Mouse (Mus musculus) thymus, adult 2 months (tissue): Measurements from ENCODE around the gene Ptov1.

Experiments
- CTCF ChIP-seq: fragments of 200-500 bp; IDR thresholded peaks from 2 replicates; pipeline ENCODE4 v1.5.1; 2012; ENCODE audit warnings: mild to moderate bottlenecking, control low read depth, low read length, moderate library complexity, borderline replicate concordance; ENCODE audit not compliant: control insufficient read depth, poor library complexity, insufficient read depth; ENCODE audit errors: extremely low read depth
- POLR2A ChIP-seq: fragments of 200-500 bp; IDR thresholded peaks from 2 replicates; pipeline ENCODE4 v1.6.1; 2012; ENCODE audit warnings: mild to moderate bottlenecking, low read length, control low read depth, moderate library complexity; ENCODE audit not compliant: control insufficient read depth, poor library complexity, insufficient read depth; ENCODE audit errors: extremely low read depth

DNA sequence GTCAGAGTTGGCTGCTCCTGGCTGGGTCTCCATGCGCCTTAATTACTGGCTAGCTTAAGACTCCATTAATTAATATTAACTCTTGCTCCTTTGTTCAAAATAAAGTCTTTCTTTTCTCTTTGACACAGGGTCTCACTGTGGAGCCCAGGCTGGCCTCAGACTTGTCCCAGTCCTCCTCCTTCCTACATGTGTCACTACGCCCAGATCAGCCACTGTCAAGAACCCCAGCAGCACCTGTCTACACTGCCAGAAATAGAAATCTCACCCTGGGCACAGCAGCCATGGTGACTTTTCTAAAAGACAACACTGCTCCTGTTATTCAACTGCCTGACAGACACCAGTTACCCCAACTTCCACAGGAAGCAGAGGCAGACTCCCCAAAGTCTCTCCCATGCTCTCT lies 44.8 kb upstream of the Ptov1 start:
- TF ChIP-seq CTCF (no peak), POLR2A (no peak)
